Mouse (Mus musculus): ENCODE data around the gene Klk1b22.
"Not testable (repeated sequence)": the region's sequence is repeated elsewhere in the genome, so short reads cannot be mapped to it uniquely, and the experiment has no call there.

Gene Klk1b22

GRCm38 (mm10) chr7:44112373-44112772 is at the start of gene Klk1b22:
Gene Klk1b22, plus strand, starts transcription at chr7:44112673.
- DNase-seq = no peak

GRCm38 (mm10) chr7:44072117-44072516 is 40.4 kb upstream of the Klk1b22 start:
- DNase-seq = no peak

GRCm38 (mm10) chr7:44077703-44078102 is 34.8 kb upstream of the Klk1b22 start:
- no peak for DNase-seq

- no peak for DNase-seq
These were observed 16.4 kb upstream of the Klk1b22 start for GRCm38 (mm10) chr7:44096111-44096510.

- not testable (repeated sequence) for DNase-seq
These were observed 10.4 kb upstream of the Klk1b22 start, which contains the start of gene Klk1b21 for GRCm38 (mm10) chr7:44102028-44102427. Gene Klk1b21, plus strand, starts transcription at chr7:44102328.

- no peak for DNase-seq
These were observed 11.0 kb downstream of the Klk1b22 start for GRCm38 (mm10) chr7:44123445-44123844.

GRCm38 (mm10) chr7:44136467-44136866 is 24.0 kb downstream of the Klk1b22 start, which contains the start of gene Klk1b16:
Gene Klk1b16, plus strand, starts transcription at chr7:44136767.
- no peak for DNase-seq

All from kidney, postnatal 10 days (tissue).